Mouse (Mus musculus): ENCODE data around the gene Tcf19. TPM values are rescaled to one million over a fixed set of nuclear protein-coding genes. Genes with fewer than 3 reads are reported as not detected.
"Not testable (repeated sequence)": the region's sequence is repeated elsewhere in the genome, so short reads cannot be mapped to it uniquely, and the experiment has no call there.

Tcf19 gene
- polyA plus RNA-seq, 1 experiment from 2014 or later: 46.8 TPM

GRCm38 (mm10) chr17:35485702-35486101 is 30.9 kb downstream of the Tcf19 start:
- Histone ChIP-seq H3K27ac (ENCODE audit: low read depth, low read length) (no peak overlapping the region), H3K4me2 (ENCODE audit: low read depth) (no peak overlapping the region), H3K9me3 (ENCODE audit: control insufficient read depth, low read length) (no peaks in the 10 kb centered on the region), H3K27me3 (ENCODE audit: control insufficient read depth, insufficient read depth, low read length) (no peaks in the 10 kb centered on the region), H3K4me3 (ENCODE audit: low read depth, low read length) (no peak overlapping the region), H3K9ac (ENCODE audit: low read length) (no peak overlapping the region), H3K4me1 (ENCODE audit: control insufficient read depth, insufficient read depth, low read length) (no peaks in the 10 kb centered on the region), H3K36me3 (ENCODE audit: control insufficient read depth, insufficient read depth, low read length) (no peaks in the 10 kb centered on the region)
- 33% methylated on average over 4 of the region's 4 CpGs for WGBS
- DNase-seq (ENCODE audit: low spot score): no peak
- no peak for ATAC-seq (ENCODE audit: insufficient read depth, low FRiP score, low TSS enrichment)

- H3K4me1 ChIP-seq (ENCODE audit: control insufficient read depth, insufficient read depth, low read length): no peaks in the 10 kb centered on the region
- H3K9me3 ChIP-seq (ENCODE audit: control insufficient read depth, low read length): no peaks in the 10 kb centered on the region
- 2% methylated on average over 9 of the region's 9 CpGs for WGBS
- H3K36me3 ChIP-seq (ENCODE audit: control insufficient read depth, insufficient read depth, low read length): no peaks in the 10 kb centered on the region
- no peak for ATAC-seq (ENCODE audit: insufficient read depth, low FRiP score, low TSS enrichment)
- H3K9ac ChIP-seq (ENCODE audit: low read length): no peak overlapping the region
- H3K4me3 ChIP-seq (ENCODE audit: low read depth, low read length): no peak overlapping the region
- no peak overlapping the region for H3K4me2 ChIP-seq (ENCODE audit: low read depth)
- H3K27me3 ChIP-seq (ENCODE audit: control insufficient read depth, insufficient read depth, low read length): no peaks in the 10 kb centered on the region
- no peak overlapping the region for H3K27ac ChIP-seq (ENCODE audit: low read depth, low read length)
- peak; percentile 70 for DNase-seq (ENCODE audit: low spot score)
Measured at GRCm38 (mm10) chr17:35484066-35484465, 32.6 kb downstream of the Tcf19 start.

- no peaks in the 10 kb centered on the region for H3K36me3 ChIP-seq (ENCODE audit: control insufficient read depth, insufficient read depth, low read length)
- DNase-seq (ENCODE audit: low spot score) (no peak), ATAC-seq (ENCODE audit: insufficient read depth, low FRiP score, low TSS enrichment) (no peak)
- H3K4me2 ChIP-seq (ENCODE audit: low read depth): peak within 1 kb of the TSS; percentile 78
- H3K4me3 ChIP-seq (ENCODE audit: low read depth, low read length): peak within 1 kb of the TSS; percentile 42
- peaks cover 4% of the 10 kb centered on the region; the same call in 1 of the 2 replicates for H3K4me1 ChIP-seq (ENCODE audit: control insufficient read depth, insufficient read depth, low read length)
- 1% methylated on average over 69 of the region's 80 CpGs for WGBS
- H3K27me3 ChIP-seq (ENCODE audit: control insufficient read depth, insufficient read depth, low read length): peaks cover 19% of the 10 kb centered on the region
- H3K9me3 ChIP-seq (ENCODE audit: control insufficient read depth, low read length): no peaks in the 10 kb centered on the region
- peak within 1 kb of the TSS; percentile 18; the same call in 1 of the 2 replicates for H3K9ac ChIP-seq (ENCODE audit: low read length)
- H3K27ac ChIP-seq (ENCODE audit: low read depth, low read length): no peak within 1 kb of the TSS
Measured at GRCm38 (mm10) chr17:35469842-35470751, 46.5 kb downstream of the Tcf19 start, which contains the start of gene H2-Q10. Gene H2-Q10 (plus strand): TSS chr17:35470089.

- not testable (repeated sequence) for H3K4me1 ChIP-seq (ENCODE audit: control insufficient read depth, insufficient read depth, low read length); ATAC-seq (ENCODE audit: insufficient read depth, low FRiP score, low TSS enrichment); H3K4me2 ChIP-seq (ENCODE audit: low read depth); H3K9ac ChIP-seq (ENCODE audit: low read length); H3K9me3 ChIP-seq (ENCODE audit: control insufficient read depth, low read length); H3K4me3 ChIP-seq (ENCODE audit: low read depth, low read length); H3K36me3 ChIP-seq (ENCODE audit: control insufficient read depth, insufficient read depth, low read length); H3K27ac ChIP-seq (ENCODE audit: low read depth, low read length); DNase-seq (ENCODE audit: low spot score)
- peaks cover 19% of the 10 kb centered on the region for H3K27me3 ChIP-seq (ENCODE audit: control insufficient read depth, insufficient read depth, low read length)
- 69% methylated on average over 3 of the region's 3 CpGs for WGBS
Measured at GRCm38 (mm10) chr17:35468936-35469335, 47.7 kb downstream of the Tcf19 start.

GRCm38 (mm10) chr17:35465651-35466050 is 51.0 kb downstream of the Tcf19 start:
- H3K36me3 ChIP-seq (ENCODE audit: control insufficient read depth, insufficient read depth, low read length); ATAC-seq (ENCODE audit: insufficient read depth, low FRiP score, low TSS enrichment); H3K9me3 ChIP-seq (ENCODE audit: control insufficient read depth, low read length); H3K4me2 ChIP-seq (ENCODE audit: low read depth); H3K27ac ChIP-seq (ENCODE audit: low read depth, low read length); H3K4me1 ChIP-seq (ENCODE audit: control insufficient read depth, insufficient read depth, low read length); H3K4me3 ChIP-seq (ENCODE audit: low read depth, low read length); H3K9ac ChIP-seq (ENCODE audit: low read length): not testable (repeated sequence)
- 7% methylated on average over 8 of the region's 8 CpGs for WGBS
- H3K27me3 ChIP-seq (ENCODE audit: control insufficient read depth, insufficient read depth, low read length): peaks cover 17% of the 10 kb centered on the region
- peak; percentile 75 for DNase-seq (ENCODE audit: low spot score)

Other genes starting within 250 kb of the Tcf19 start
- not detected in 2 replicates for gene H2-Q1, start 196.4 kb downstream of the Tcf19 start, polyA plus RNA-seq (2014; fragmentation: Nextera tagmentation; extraction: Ambion mirVana)
- gene H2-Q2, start 174.6 kb downstream of the Tcf19 start, polyA plus RNA-seq (2014; fragmentation: Nextera tagmentation; extraction: Ambion mirVana): 1.3 TPM in 1 of 2 replicates, not detected in the other
- gene H2-Q4, start 137.2 kb downstream of the Tcf19 start, polyA plus RNA-seq (2014; fragmentation: Nextera tagmentation; extraction: Ambion mirVana): 1.6 and 2.3 TPM in 2 replicates
- gene H2-Q6, start 92.0 kb downstream of the Tcf19 start, polyA plus RNA-seq (2014; fragmentation: Nextera tagmentation; extraction: Ambion mirVana): 0.99 and 1.4 TPM in 2 replicates
- gene H2-Q7, start 77.7 kb downstream of the Tcf19 start, polyA plus RNA-seq (2014; fragmentation: Nextera tagmentation; extraction: Ambion mirVana): 11.2 and 12.5 TPM in 2 replicates
- gene H2-Q10, start 46.7 kb downstream of the Tcf19 start, polyA plus RNA-seq (2014; fragmentation: Nextera tagmentation; extraction: Ambion mirVana): 0.28 and 0.81 TPM in 2 replicates
- not detected in 2 replicates for gene Pou5f1, start 10.8 kb downstream of the Tcf19 start, polyA plus RNA-seq (2014; fragmentation: Nextera tagmentation; extraction: Ambion mirVana)
- gene Cchcr1, start 276 bp upstream of the Tcf19 start, polyA plus RNA-seq (2014; fragmentation: Nextera tagmentation; extraction: Ambion mirVana): 9.4 and 10.3 TPM in 2 replicates
- 0.85 and 0.89 TPM in 2 replicates for gene Psors1c2, start 16.4 kb upstream of the Tcf19 start, polyA plus RNA-seq (2014; fragmentation: Nextera tagmentation; extraction: Ambion mirVana)
- gene Cdsn, start 35.3 kb upstream of the Tcf19 start, polyA plus RNA-seq (2014; fragmentation: Nextera tagmentation; extraction: Ambion mirVana): 0.13 TPM in 1 of 2 replicates, not detected in the other
- not detected in 2 replicates for gene 2300002M23Rik, start 50.6 kb upstream of the Tcf19 start, polyA plus RNA-seq (2014; fragmentation: Nextera tagmentation; extraction: Ambion mirVana)
- gene Sfta2, start 84.7 kb upstream of the Tcf19 start, polyA plus RNA-seq (2014; fragmentation: Nextera tagmentation; extraction: Ambion mirVana): not detected in 2 replicates
- gene Gm9573, start 109.8 kb upstream of the Tcf19 start, polyA plus RNA-seq (2014; fragmentation: Nextera tagmentation; extraction: Ambion mirVana): not detected in 2 replicates
- gene Mucl3, start 126.9 kb upstream of the Tcf19 start, polyA plus RNA-seq (2014; fragmentation: Nextera tagmentation; extraction: Ambion mirVana): 0.09 TPM in 1 of 2 replicates, not detected in the other
- 13.1 and 15.0 TPM in 2 replicates for gene Vars2, start 150.8 kb upstream of the Tcf19 start, polyA plus RNA-seq (2014; fragmentation: Nextera tagmentation; extraction: Ambion mirVana)
- 42.9 and 46.1 TPM in 2 replicates for gene Gtf2h4, start 156.9 kb upstream of the Tcf19 start, polyA plus RNA-seq (2014; fragmentation: Nextera tagmentation; extraction: Ambion mirVana)
- gene Ddr1, start 187.8 kb upstream of the Tcf19 start, polyA plus RNA-seq (2014; fragmentation: Nextera tagmentation; extraction: Ambion mirVana): 95.8 and 98.1 TPM in 2 replicates